8 mouse cellular contexts compared by ENCODE assay signal in genomic region chr17:87178596-87179590, GRCm38 (mm10).
DNase-seq lines count a peak whose midpoint lies in the region; ATAC-seq and TF ChIP-seq lines count a peak whose summit lies in the region.

No protein-coding gene starts in this region.

- intact Hi-C loops in gastrocnemius, adult 2 months (cut with DNase I), result no loop called here

- H3K4me1 ChIP-seq in forebrain, embryonic 14.5 days (ENCODE audit: control insufficient read depth, insufficient read depth, low read length), result no peaks in the 10 kb centered on the region
- peaks cover 6% of the 10 kb centered on the region for H3K4me1 ChIP-seq in intestine, embryonic 16.5 days (ENCODE audit: control insufficient read depth, insufficient read depth, low read length)
- peaks cover 2% of the 10 kb centered on the region; the same call in 1 of the 2 replicates for H3K4me1 ChIP-seq in liver, embryonic 11.5 days (replicated peaks; ENCODE audit: control insufficient read depth, insufficient read depth, low read length)

- no peak overlapping the region for H3K9ac ChIP-seq in forebrain, embryonic 14.5 days (ENCODE audit: low read length)
- H3K9ac ChIP-seq in intestine, embryonic 16.5 days (ENCODE audit: low read depth, low read length), result no peak overlapping the region
- H3K9ac ChIP-seq in liver, embryonic 11.5 days (ENCODE audit: low read depth, low read length), result no peak overlapping the region

- H3K9me3 ChIP-seq in forebrain, embryonic 14.5 days (replicated peaks; ENCODE audit: control insufficient read depth, low read length), result no peaks in the 10 kb centered on the region
- H3K9me3 ChIP-seq in intestine, embryonic 16.5 days (ENCODE audit: control insufficient read depth, low read length), result no peaks in the 10 kb centered on the region
- H3K9me3 ChIP-seq in liver, embryonic 11.5 days (ENCODE audit: control insufficient read depth, low read length), result no peaks in the 10 kb centered on the region

- 32% methylated on average over 16 of the region's 16 CpGs for WGBS in forebrain, embryonic 14.5 days
- WGBS in intestine, embryonic 16.5 days, result 50% methylated on average over 16 of the region's 16 CpGs
- WGBS in liver, embryonic 11.5 days, result 67% methylated on average over 16 of the region's 16 CpGs

- peak overlapping the region; percentile 75 for H3K27ac ChIP-seq in gastrocnemius, adult 2 months
- H3K27ac ChIP-seq in forebrain, embryonic 14.5 days (ENCODE audit: low read depth, low read length), result no peak overlapping the region
- H3K27ac ChIP-seq in intestine, embryonic 16.5 days (ENCODE audit: low read length), result no peak overlapping the region
- H3K27ac ChIP-seq in liver, embryonic 11.5 days (ENCODE audit: low read depth, low read length), result no peak overlapping the region

- H3K4me2 ChIP-seq in forebrain, embryonic 14.5 days (ENCODE audit: low read length), result no peak overlapping the region
- no peak overlapping the region for H3K4me2 ChIP-seq in intestine, embryonic 16.5 days (ENCODE audit: low read depth, low read length)
- H3K4me2 ChIP-seq in liver, embryonic 11.5 days, result no peak overlapping the region

- H3K4me3 ChIP-seq in gastrocnemius, adult 2 months, result no peak overlapping the region
- no peak overlapping the region for H3K4me3 ChIP-seq in forebrain, embryonic 14.5 days (ENCODE audit: low read depth, low read length)
- H3K4me3 ChIP-seq in intestine, embryonic 16.5 days (ENCODE audit: low read length), result no peak overlapping the region
- H3K4me3 ChIP-seq in liver, embryonic 11.5 days (ENCODE audit: low read depth, low read length), result no peak overlapping the region

- peak; percentile 89 for ATAC-seq in forebrain, embryonic 14.5 days
- ATAC-seq in intestine, embryonic 16.5 days, result peak; percentile 58
- no peak for ATAC-seq in liver, embryonic 11.5 days (replicated peaks; ENCODE audit: low FRiP score)

- no peaks in the 10 kb centered on the region for H3K36me3 ChIP-seq in forebrain, embryonic 14.5 days (ENCODE audit: control insufficient read depth, insufficient read depth, low read length)
- no peaks in the 10 kb centered on the region for H3K36me3 ChIP-seq in intestine, embryonic 16.5 days (ENCODE audit: control insufficient read depth, insufficient read depth, low read length)
- H3K36me3 ChIP-seq in liver, embryonic 11.5 days (ENCODE audit: control insufficient read depth, insufficient read depth, low read length), result no peaks in the 10 kb centered on the region

- DNase-seq in gastrocnemius, adult 2 months, result peak; percentile 64
- DNase-seq in gastrocnemius, postnatal 10 days, result no peak
- peak; percentile 90 for DNase-seq in NIH3T3 (ENCODE audit: low read depth)
- peak; percentile 54 for DNase-seq in forebrain, embryonic 14.5 days (ENCODE audit: low spot score)
- peak; percentile 57 for DNase-seq in skeletal muscle tissue, adult 2 months (ENCODE audit: low read depth, low spot score)
- no peak for DNase-seq in liver, embryonic 11.5 days (ENCODE audit: low spot score)
- no peak for DNase-seq in adrenal gland, adult 2 months

- TF ChIP-seq CTCF in gastrocnemius, adult 2 months (IDR thresholded peaks at IDR 0.05), result no peak

- no peaks in the 10 kb centered on the region for H3K27me3 ChIP-seq in forebrain, embryonic 14.5 days (replicated peaks; ENCODE audit: control insufficient read depth, insufficient read depth, low read length)
- no peaks in the 10 kb centered on the region for H3K27me3 ChIP-seq in intestine, embryonic 16.5 days (replicated peaks; ENCODE audit: control insufficient read depth, insufficient read depth, low read length)
- no peaks in the 10 kb centered on the region for H3K27me3 ChIP-seq in liver, embryonic 11.5 days (replicated peaks; ENCODE audit: control insufficient read depth, insufficient read depth, low read length)

Comparison
In these comparisons a context has a peak if more than half of its experiments do, and no peak if none do; other contexts are left out.
1. DNase-seq: peak in gastrocnemius, adult 2 months (single experiment), NIH3T3 (single experiment), forebrain, embryonic 14.5 days (single experiment) and skeletal muscle tissue, adult 2 months (single experiment); none in gastrocnemius, postnatal 10 days (single experiment), liver, embryonic 11.5 days (single experiment) and adrenal gland, adult 2 months (single experiment).